Mouse (Mus musculus) kidney, adult 2 months (tissue): ENCODE data around the gene Vamp5.

Experiments
- CTCF ChIP-seq: fragments of 200-500 bp; conservative IDR thresholded peaks from 2 replicates; pipeline ENCODE4 v1.5.1; 2011; ENCODE audit warnings: low read depth, mild to moderate bottlenecking, control low read depth, low read length, moderate library complexity, mixed read lengths; ENCODE audit not compliant: insufficient read depth, insufficient read length
- POLR2A ChIP-seq: fragments of 200-500 bp; IDR thresholded peaks from one replicate; pipeline ENCODE4 v1.6.1; 2011; ENCODE audit warnings: low read depth, low read length, control low read depth

DNA sequence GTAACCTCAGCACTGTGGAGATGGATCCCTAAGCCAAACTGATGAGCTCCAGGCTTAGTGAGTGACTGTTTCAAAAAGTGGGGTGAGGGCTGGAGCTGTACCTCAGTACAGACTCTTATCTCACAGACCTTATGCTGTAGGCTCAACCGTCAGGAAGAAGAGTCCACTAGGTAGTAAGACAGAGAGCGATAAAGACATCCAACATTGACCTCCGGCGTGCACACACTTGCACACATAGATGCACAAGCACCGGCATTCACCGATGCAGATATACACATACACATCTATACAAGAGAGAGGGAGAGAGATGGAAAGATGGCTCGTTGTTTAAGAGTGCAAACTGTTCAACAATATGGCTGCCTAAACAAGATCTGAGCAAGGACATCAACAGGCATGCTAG is 3.7 kb upstream of the Vamp5 start:
- TF ChIP-seq POLR2A (no peak), CTCF (no peak)
